In genomic region chr2:25600037-25600436, GRCm38 (mm10) we compare ENCODE assay signal across 24 mouse cellular contexts. TPM values are rescaled to one million over a fixed set of nuclear protein-coding genes. Genes with fewer than 3 reads are reported as not detected.
DNase-seq lines count a peak whose midpoint lies in the region; ATAC-seq and TF ChIP-seq lines count a peak whose summit lies in the region.
"Had no signal": no experiment of that assay in that cellular context is flagged by ENCODE, and none has a peak within 500 bp of the region (broad histone marks: within the 10 kb centered on the region; RNA-seq: fewer than 3 reads in every experiment).

No protein-coding gene starts in this region.

- no peaks in the 10 kb centered on the region for H3K9me3 ChIP-seq in intestine, postnatal 0 days (ENCODE audit: control insufficient read depth)
- H3K9me3 ChIP-seq in intestine, embryonic 15.5 days: no peaks in the 10 kb centered on the region
- no peaks in the 10 kb centered on the region for H3K9me3 ChIP-seq in liver, embryonic 12.5 days (replicated peaks)
- no peaks in the 10 kb centered on the region for H3K9me3 ChIP-seq in liver, embryonic 11.5 days (ENCODE audit: control insufficient read depth, low read length)
- H3K9me3 ChIP-seq in liver, postnatal 0 days (ENCODE audit: low read length): no peaks in the 10 kb centered on the region
- H3K9me3 ChIP-seq: forebrain, embryonic 10.5 days; forebrain, embryonic 13.5 days; heart, embryonic 10.5 days; heart, embryonic 13.5 days had no signal

- no peaks in the 10 kb centered on the region for H3K27me3 ChIP-seq in intestine, postnatal 0 days (replicated peaks; ENCODE audit: control insufficient read depth, insufficient read depth, low read length)
- H3K27me3 ChIP-seq in intestine, embryonic 15.5 days (replicated peaks): no peaks in the 10 kb centered on the region
- no peaks in the 10 kb centered on the region for H3K27me3 ChIP-seq in liver, embryonic 12.5 days (replicated peaks)
- no peaks in the 10 kb centered on the region for H3K27me3 ChIP-seq in liver, embryonic 11.5 days (replicated peaks; ENCODE audit: control insufficient read depth, insufficient read depth, low read length)
- H3K27me3 ChIP-seq in liver, postnatal 0 days (ENCODE audit: insufficient read depth, low read length): no peaks in the 10 kb centered on the region
- H3K27me3 ChIP-seq: forebrain, embryonic 13.5 days; heart, embryonic 13.5 days had no signal

- no peak overlapping the region for H3K4me2 ChIP-seq in intestine, postnatal 0 days (replicated peaks; ENCODE audit: low read depth)
- H3K4me2 ChIP-seq in intestine, embryonic 15.5 days (replicated peaks): no peak overlapping the region
- H3K4me2 ChIP-seq in liver, embryonic 12.5 days: no peak overlapping the region
- no peak overlapping the region for H3K4me2 ChIP-seq in liver, embryonic 11.5 days
- no peak overlapping the region for H3K4me2 ChIP-seq in liver, postnatal 0 days (ENCODE audit: low read depth, low read length)
- H3K4me2 ChIP-seq: forebrain, embryonic 13.5 days; heart, embryonic 13.5 days had no signal

- peaks cover 77% of the 10 kb centered on the region for H3K36me3 ChIP-seq in intestine, postnatal 0 days (ENCODE audit: control insufficient read depth, insufficient read depth)
- peaks cover 59% of the 10 kb centered on the region for H3K36me3 ChIP-seq in intestine, embryonic 15.5 days
- peaks cover 92% of the 10 kb centered on the region for H3K36me3 ChIP-seq in liver, embryonic 12.5 days
- H3K36me3 ChIP-seq in liver, embryonic 11.5 days (ENCODE audit: control insufficient read depth, insufficient read depth, low read length): peaks cover 56% of the 10 kb centered on the region
- peaks cover 63% of the 10 kb centered on the region for H3K36me3 ChIP-seq in liver, postnatal 0 days (replicated peaks; ENCODE audit: insufficient read depth, low read length)

- WGBS in intestine, postnatal 0 days: 90% methylated on average over 2 of the region's 2 CpGs
- 94% methylated on average over 2 of the region's 2 CpGs for WGBS in intestine, embryonic 15.5 days
- WGBS in liver, embryonic 12.5 days (ENCODE audit: insufficient replicate concordance): 81% methylated on average over 2 of the region's 2 CpGs
- 84% methylated on average over 2 of the region's 2 CpGs for WGBS in liver, embryonic 11.5 days
- 69% methylated on average over 2 of the region's 2 CpGs for WGBS in liver, postnatal 0 days (ENCODE audit: insufficient replicate concordance)

- H3K27ac ChIP-seq in intestine, postnatal 0 days (ENCODE audit: low read depth, low read length): no peak overlapping the region
- no peak overlapping the region for H3K27ac ChIP-seq in intestine, embryonic 15.5 days
- H3K27ac ChIP-seq in liver, embryonic 12.5 days: no peak overlapping the region
- no peak overlapping the region for H3K27ac ChIP-seq in liver, embryonic 11.5 days (ENCODE audit: low read depth, low read length)
- peak overlapping the region; percentile 49; the same call in 1 of the 2 replicates for H3K27ac ChIP-seq in liver, postnatal 0 days (ENCODE audit: low read depth)
- H3K27ac ChIP-seq: forebrain, embryonic 10.5 days; forebrain, embryonic 13.5 days; heart, adult 2 months; heart, embryonic 10.5 days had no signal

- ATAC-seq in intestine, postnatal 0 days: 0 out of 2 replicates have a peak, but pooled peaks have one; percentile 22
- no peak for ATAC-seq in intestine, embryonic 15.5 days
- peak; percentile 45 for ATAC-seq in liver, embryonic 12.5 days
- no peak; the same call in 1 of the 2 replicates for ATAC-seq in liver, embryonic 11.5 days (replicated peaks; ENCODE audit: low FRiP score)
- ATAC-seq in liver, postnatal 0 days: peak; percentile 95
- ATAC-seq: activated CD4-positive, CD25-positive, alpha-beta regulatory T cell, adult 4 months; forebrain, embryonic 13.5 days; forebrain, embryonic 16.5 days had no signal

- TF ChIP-seq CTCF in intestine, postnatal 0 days (IDR thresholded peaks at IDR 0.05; ENCODE audit: low read depth): no peak
- TF ChIP-seq CTCF in liver, postnatal 0 days (IDR thresholded peaks at IDR 0.05; ENCODE audit: low read depth): no peak

- H3K4me1 ChIP-seq in intestine, postnatal 0 days (replicated peaks; ENCODE audit: control insufficient read depth, insufficient read depth, low read length): no peaks in the 10 kb centered on the region
- H3K4me1 ChIP-seq in intestine, embryonic 15.5 days (replicated peaks): no peaks in the 10 kb centered on the region
- peaks cover 9% of the 10 kb centered on the region; the same call in 1 of the 2 replicates for H3K4me1 ChIP-seq in liver, embryonic 12.5 days
- no peaks in the 10 kb centered on the region for H3K4me1 ChIP-seq in liver, embryonic 11.5 days (replicated peaks; ENCODE audit: control insufficient read depth, insufficient read depth, low read length)
- no peaks in the 10 kb centered on the region; the same call in none of the 2 replicates for H3K4me1 ChIP-seq in liver, postnatal 0 days (ENCODE audit: insufficient read depth)
- H3K4me1 ChIP-seq: forebrain, embryonic 10.5 days; forebrain, embryonic 13.5 days had no signal

- TF ChIP-seq EP300 in liver, postnatal 0 days (IDR thresholded peaks at IDR 0.05; ENCODE audit: low read depth): peak; percentile 33; the same call in 1 of the 2 replicates

- no peak overlapping the region for H3K9ac ChIP-seq in intestine, postnatal 0 days (ENCODE audit: low read depth, low read length)
- H3K9ac ChIP-seq in intestine, embryonic 15.5 days: no peak overlapping the region
- H3K9ac ChIP-seq in liver, embryonic 12.5 days: no peak overlapping the region
- H3K9ac ChIP-seq in liver, embryonic 11.5 days (ENCODE audit: low read depth, low read length): no peak overlapping the region
- no peak overlapping the region for H3K9ac ChIP-seq in liver, postnatal 0 days (replicated peaks)
- H3K9ac ChIP-seq: forebrain, embryonic 13.5 days; heart, embryonic 13.5 days had no signal

- H3K4me3 ChIP-seq in intestine, postnatal 0 days (ENCODE audit: low read depth, low read length): no peak overlapping the region
- H3K4me3 ChIP-seq in intestine, embryonic 15.5 days (replicated peaks): no peak overlapping the region
- no peak overlapping the region for H3K4me3 ChIP-seq in liver, embryonic 12.5 days
- H3K4me3 ChIP-seq in liver, embryonic 11.5 days (ENCODE audit: low read depth, low read length): no peak overlapping the region
- no peak overlapping the region for H3K4me3 ChIP-seq in liver, postnatal 0 days (ENCODE audit: low read depth, low read length)
- H3K4me3 ChIP-seq: forebrain, embryonic 10.5 days; forebrain, embryonic 13.5 days; heart, adult 2 months; heart, embryonic 10.5 days; heart, embryonic 13.5 days had no signal

- no peak for DNase-seq in liver, embryonic 11.5 days (ENCODE audit: low spot score)
- no peak for DNase-seq in liver, postnatal 0 days
- DNase-seq in natural killer cell, adult 2 months (ENCODE audit: low spot score in 2 of 2): no peak
- DNase-seq in embryo, embryonic 11 days: no peak
- DNase-seq: adrenal gland, adult 8-10 months; adrenal gland, postnatal 25 days; cerebellum, adult 11-12 months; cerebellum, adult 8-10 months; cerebellum, postnatal 10 days; cerebellum, postnatal 36 days; gastrocnemius, postnatal 10 days; gastrocnemius, postnatal 36 days; heart, adult 2 months; heart, postnatal 14 days; heart, postnatal 4 days had no signal

RNA-seq across cellular contexts. Expression of gene Rabl6, which starts 8.3 kb away (rescaled TPM):
- polyA plus RNA-seq in intestine, postnatal 0 days (2015; fragmentation: Nextera tagmentation; extraction: Ambion mirVana): 26.8 and 26.9 TPM in 2 replicates
- 65.5 and 69.7 TPM in 2 replicates for polyA plus RNA-seq in intestine, embryonic 15.5 days (2015; fragmentation: Nextera tagmentation; extraction: Ambion mirVana)
- 41.8 and 42.9 TPM in 2 replicates for polyA plus RNA-seq in liver, embryonic 12.5 days (2016; fragmentation: Nextera tagmentation; extraction: Ambion mirVana)
- polyA plus RNA-seq in liver, embryonic 11.5 days (2014; fragmentation: Nextera tagmentation; extraction: Ambion mirVana): 59.3 and 67.7 TPM in 2 replicates
- 11.0 and 13.5 TPM in 2 replicates for polyA plus RNA-seq in liver, postnatal 0 days (2015; fragmentation: Nextera tagmentation; extraction: Ambion mirVana)

RNA-seq across cellular contexts. Expression of gene Ccdc183, which starts 17.4 kb away (rescaled TPM):
- 0.09 and 0.16 TPM in 2 replicates for polyA plus RNA-seq in intestine, postnatal 0 days (2015; fragmentation: Nextera tagmentation; extraction: Ambion mirVana)
- polyA plus RNA-seq in intestine, embryonic 15.5 days (2015; fragmentation: Nextera tagmentation; extraction: Ambion mirVana): 0.13 and 0.16 TPM in 2 replicates
- polyA plus RNA-seq in liver, embryonic 12.5 days (2016; fragmentation: Nextera tagmentation; extraction: Ambion mirVana): 0.14 and 0.28 TPM in 2 replicates
- 0.08 and 0.12 TPM in 2 replicates for polyA plus RNA-seq in liver, embryonic 11.5 days (2014; fragmentation: Nextera tagmentation; extraction: Ambion mirVana)
- polyA plus RNA-seq in liver, postnatal 0 days (2015; fragmentation: Nextera tagmentation; extraction: Ambion mirVana): 0.19 and 0.28 TPM in 2 replicates
- polyA plus RNA-seq: activated CD4-positive, CD25-positive, alpha-beta regulatory T cell, adult 4 months; heart, adult 2 months had no signal

RNA-seq across cellular contexts. Expression of gene Ajm1, which starts 18.5 kb away (rescaled TPM):
- polyA plus RNA-seq in intestine, postnatal 0 days (2015; fragmentation: Nextera tagmentation; extraction: Ambion mirVana): 0.68 and 0.78 TPM in 2 replicates
- 1.7 and 2.9 TPM in 2 replicates for polyA plus RNA-seq in intestine, embryonic 15.5 days (2015; fragmentation: Nextera tagmentation; extraction: Ambion mirVana)
- not detected in 2 replicates for polyA plus RNA-seq in liver, embryonic 12.5 days (2016; fragmentation: Nextera tagmentation; extraction: Ambion mirVana)
- polyA plus RNA-seq in liver, embryonic 11.5 days (2014; fragmentation: Nextera tagmentation; extraction: Ambion mirVana): 0.21 TPM in 1 of 2 replicates, not detected in the other
- polyA plus RNA-seq in liver, postnatal 0 days (2015; fragmentation: Nextera tagmentation; extraction: Ambion mirVana): 0.02 TPM in 1 of 2 replicates, not detected in the other

RNA-seq across cellular contexts. Expression of gene Tmem141, which starts 21.8 kb away (rescaled TPM):
- polyA plus RNA-seq in intestine, postnatal 0 days (2015; fragmentation: Nextera tagmentation; extraction: Ambion mirVana): 23.0 and 25.6 TPM in 2 replicates
- 22.2 and 23.8 TPM in 2 replicates for polyA plus RNA-seq in intestine, embryonic 15.5 days (2015; fragmentation: Nextera tagmentation; extraction: Ambion mirVana)
- 7.1 and 8.0 TPM in 2 replicates for polyA plus RNA-seq in liver, embryonic 12.5 days (2016; fragmentation: Nextera tagmentation; extraction: Ambion mirVana)
- 12.1 and 13.4 TPM in 2 replicates for polyA plus RNA-seq in liver, embryonic 11.5 days (2014; fragmentation: Nextera tagmentation; extraction: Ambion mirVana)
- polyA plus RNA-seq in liver, postnatal 0 days (2015; fragmentation: Nextera tagmentation; extraction: Ambion mirVana): 43.3 and 55.1 TPM in 2 replicates

RNA-seq across cellular contexts. Expression of gene Phpt1, which starts 25.0 kb away (rescaled TPM):
- polyA plus RNA-seq in intestine, postnatal 0 days (2015; fragmentation: Nextera tagmentation; extraction: Ambion mirVana): 116 TPM in 2 replicates
- 163 and 190 TPM in 2 replicates for polyA plus RNA-seq in intestine, embryonic 15.5 days (2015; fragmentation: Nextera tagmentation; extraction: Ambion mirVana)
- 67.8 and 69.2 TPM in 2 replicates for polyA plus RNA-seq in liver, embryonic 12.5 days (2016; fragmentation: Nextera tagmentation; extraction: Ambion mirVana)
- 112 and 116 TPM in 2 replicates for polyA plus RNA-seq in liver, embryonic 11.5 days (2014; fragmentation: Nextera tagmentation; extraction: Ambion mirVana)
- 44.7 and 46.1 TPM in 2 replicates for polyA plus RNA-seq in liver, postnatal 0 days (2015; fragmentation: Nextera tagmentation; extraction: Ambion mirVana)

Comparison
In these comparisons a context has a peak if more than half of its experiments do, and no peak if none do; other contexts are left out.
1. ATAC-seq: peak in intestine, postnatal 0 days (single experiment), liver, embryonic 12.5 days (single experiment) and liver, postnatal 0 days (single experiment); none in intestine, embryonic 15.5 days (single experiment) and liver, embryonic 11.5 days (single experiment).